ENCODE assay signal across 9 mouse cellular contexts in genomic region chr11:30222636-30223035, GRCm38 (mm10). TPM values are rescaled to one million over a fixed set of nuclear protein-coding genes. Genes with fewer than 3 reads are reported as not detected.
DNase-seq lines count a peak whose midpoint lies in the region; ATAC-seq and TF ChIP-seq lines count a peak whose summit lies in the region.
"Had no signal": no experiment of that assay in that cellular context is flagged by ENCODE, and none has a peak within 500 bp of the region (broad histone marks: within the 10 kb centered on the region; RNA-seq: fewer than 3 reads in every experiment).

No protein-coding gene starts in this region.

- TF ChIP-seq CTCF in lung, embryonic 14.5 days (IDR thresholded peaks at IDR 0.05; ENCODE audit: low read depth) = peak; percentile 48
- peak; percentile 67; the same call in 1 of the 2 replicates for TF ChIP-seq CTCF in small intestine, adult 2 months (IDR thresholded peaks at IDR 0.05; ENCODE audit: extremely low read depth, insufficient read length, insufficient replicate concordance, low read depth, low read length)

- 0 out of 2 replicates have a peak, but pooled peaks have one; percentile 45 for ATAC-seq in lung, embryonic 14.5 days (ENCODE audit: insufficient read depth)
- peak; percentile 72; the same call in 1 of the 2 replicates for ATAC-seq in embryonic facial prominence, embryonic 14.5 days (ENCODE audit: low read depth)

- H3K9ac ChIP-seq in lung, embryonic 14.5 days = no peak overlapping the region
- no peak overlapping the region for H3K9ac ChIP-seq in embryonic facial prominence, embryonic 14.5 days (ENCODE audit: low read depth, low read length)
- H3K9ac ChIP-seq: limb, embryonic 12.5 days had no signal

- H3K4me3 ChIP-seq in lung, embryonic 14.5 days (ENCODE audit: low read depth, low read length) = no peak overlapping the region
- H3K4me3 ChIP-seq in embryonic facial prominence, embryonic 14.5 days (ENCODE audit: low read depth, low read length) = no peak overlapping the region
- H3K4me3 ChIP-seq in small intestine, adult 2 months (ENCODE audit: low read depth, low read length) = no peak overlapping the region
- H3K4me3 ChIP-seq: limb, embryonic 12.5 days had no signal

- 29% methylated on average over 2 of the region's 2 CpGs for WGBS in lung, embryonic 14.5 days
- WGBS in embryonic facial prominence, embryonic 14.5 days = 42% methylated on average over 2 of the region's 2 CpGs
- 15% methylated on average over 2 of the region's 2 CpGs for WGBS in small intestine, adult 2 months

- no peak overlapping the region for H3K4me2 ChIP-seq in lung, embryonic 14.5 days
- H3K4me2 ChIP-seq in embryonic facial prominence, embryonic 14.5 days (ENCODE audit: low read depth, low read length) = no peak overlapping the region
- H3K4me2 ChIP-seq: limb, embryonic 12.5 days had no signal

- H3K9me3 ChIP-seq in lung, embryonic 14.5 days (ENCODE audit: low read depth, low read length) = no peaks in the 10 kb centered on the region
- no peaks in the 10 kb centered on the region for H3K9me3 ChIP-seq in embryonic facial prominence, embryonic 14.5 days (ENCODE audit: control insufficient read depth, low read length)
- H3K9me3 ChIP-seq: limb, embryonic 12.5 days had no signal

- H3K36me3 ChIP-seq in lung, embryonic 14.5 days (ENCODE audit: insufficient read depth) = peaks cover 18% of the 10 kb centered on the region
- peaks cover 16% of the 10 kb centered on the region; the same call in 1 of the 2 replicates for H3K36me3 ChIP-seq in embryonic facial prominence, embryonic 14.5 days (ENCODE audit: control insufficient read depth, insufficient read depth, low read length)
- no peaks in the 10 kb centered on the region for H3K36me3 ChIP-seq in small intestine, adult 2 months (ENCODE audit: control insufficient read depth, insufficient read depth, low read length)

- no peak for TF ChIP-seq POLR2A in small intestine, adult 2 months (IDR thresholded peaks at IDR 0.05; ENCODE audit: low read depth, low read length)

- no peaks in the 10 kb centered on the region for H3K4me1 ChIP-seq in lung, embryonic 14.5 days (ENCODE audit: insufficient read depth)
- no peaks in the 10 kb centered on the region for H3K4me1 ChIP-seq in embryonic facial prominence, embryonic 14.5 days (ENCODE audit: control insufficient read depth, insufficient read depth, low read length)
- H3K4me1 ChIP-seq in small intestine, adult 2 months (ENCODE audit: control insufficient read depth, insufficient read depth, insufficient read length, low read length) = peaks cover 5% of the 10 kb centered on the region; the same call in 1 of the 2 replicates

- DNase-seq in cerebellum, adult 18-20 months = peak; percentile 47 to 48
- DNase-seq in cerebellum, adult 11-12 months = no peak
- DNase-seq in lung, embryonic 14.5 days = peak; percentile 50
- no peak for DNase-seq in lung, postnatal 14 days
- DNase-seq in embryonic facial prominence, embryonic 14.5 days (ENCODE audit: low spot score) = peak; percentile 17
- DNase-seq in gastrocnemius, postnatal 25 days = no peak
- DNase-seq in right cerebral cortex, adult 18-20 months = no peak

- no peak overlapping the region for H3K27ac ChIP-seq in lung, embryonic 14.5 days (ENCODE audit: low read depth)
- no peak overlapping the region for H3K27ac ChIP-seq in embryonic facial prominence, embryonic 14.5 days (replicated peaks; ENCODE audit: low read depth, low read length)
- no peak overlapping the region for H3K27ac ChIP-seq in small intestine, adult 2 months (ENCODE audit: insufficient read depth, low read depth, low read length)
- H3K27ac ChIP-seq: limb, embryonic 12.5 days had no signal

- H3K27me3 ChIP-seq in lung, embryonic 14.5 days (ENCODE audit: insufficient read depth, low read length) = no peaks in the 10 kb centered on the region
- H3K27me3 ChIP-seq in embryonic facial prominence, embryonic 14.5 days (replicated peaks; ENCODE audit: control insufficient read depth, insufficient read depth, low read length) = no peaks in the 10 kb centered on the region
- no peaks in the 10 kb centered on the region for H3K27me3 ChIP-seq in small intestine, adult 2 months (ENCODE audit: control insufficient read depth, insufficient read depth, low read length)
- H3K27me3 ChIP-seq: limb, embryonic 12.5 days had no signal

RNA-seq across cellular contexts. Expression of gene Sptbn1, which starts 45.3 kb away (rescaled TPM):
- 164 and 168 TPM in 2 replicates for polyA plus RNA-seq in lung, embryonic 14.5 days (2014; fragmentation: Nextera tagmentation; extraction: Ambion mirVana)
- 136 and 139 TPM in 2 replicates for polyA plus RNA-seq in embryonic facial prominence, embryonic 14.5 days (2014; fragmentation: Nextera tagmentation; extraction: Ambion mirVana)
- polyA plus RNA-seq in small intestine, adult 2 months (2012; rRNA removed) = 21.4 and 43.1 TPM in 2 replicates
- total RNA-seq in gastrocnemius, postnatal 25 days (2021) = 100 to 1,000 TPM; 126 to 130 TPM

Comparison
In these comparisons a context has a peak if more than half of its experiments do, and no peak if none do; other contexts are left out.
1. DNase-seq: peak in cerebellum, adult 18-20 months (2 of 2), lung, embryonic 14.5 days (single experiment) and embryonic facial prominence, embryonic 14.5 days (single experiment); none in cerebellum, adult 11-12 months (single experiment), lung, postnatal 14 days (single experiment), gastrocnemius, postnatal 25 days (single experiment) and right cerebral cortex, adult 18-20 months (single experiment).